Mouse (Mus musculus) heart, embryonic 16.5 days (tissue): ENCODE results near the gene Sel1l3. TPM values are rescaled to one million over a fixed set of nuclear protein-coding genes. Genes with fewer than 3 reads are reported as not detected.
A peak's percentile ranks its signal among the peaks of the same experiment; 100 is the strongest.

Experiments
- ATAC-seq: fragments of 200-750 bp; cut with Nextera tagmentation; replicated peaks from 2 replicates; pipeline ENCODE4 v1.8.0; 2017; ENCODE audit warnings: moderate number of reproducible peaks; ENCODE audit not compliant: insufficient read depth, low FRiP score; ENCODE audit errors: extremely low read depth
- H3K27ac ChIP-seq: fragments of 300-500 bp; sonication (generic); 2 replicates; pipeline ENCODE4 v1.5.1; 2014; ENCODE audit warnings: mild to moderate bottlenecking, low read length, control low read depth, moderate library complexity
- H3K27me3 ChIP-seq: fragments of 300-500 bp; sonication (generic); 2 replicates; pipeline ENCODE4 v1.6.1; 2014; ENCODE audit warnings: low read length, mixed read lengths; ENCODE audit not compliant: control insufficient read depth, insufficient read depth
- H3K36me3 ChIP-seq: fragments of 300-500 bp; sonication (generic); 2 replicates; pipeline ENCODE4 v1.6.1; 2014; ENCODE audit not compliant: control insufficient read depth, insufficient read depth
- H3K4me1 ChIP-seq: fragments of 300-500 bp; sonication (generic); 2 replicates; pipeline ENCODE4 v1.6.1; 2014; ENCODE audit warnings: low read length, mixed read lengths; ENCODE audit not compliant: control insufficient read depth, insufficient read depth
- H3K4me2 ChIP-seq: fragments of 300-500 bp; sonication (generic); 2 replicates; pipeline ENCODE4 v1.6.1; 2014; ENCODE audit warnings: low read depth, mild to moderate bottlenecking, control low read depth, low read length
- H3K4me3 ChIP-seq: fragments of 300-500 bp; sonication (generic); 2 replicates; pipeline ENCODE4 v1.5.1; 2014; ENCODE audit warnings: mild to moderate bottlenecking, control low read depth, low read length
- H3K9ac ChIP-seq: fragments of 300-500 bp; sonication (generic); 2 replicates; pipeline ENCODE4 v1.6.1; 2014; ENCODE audit warnings: low read length, control low read depth
- H3K9me3 ChIP-seq: fragments of 300-500 bp; sonication (generic); replicated peaks from 2 replicates; pipeline ENCODE4 v1.6.1; 2016; ENCODE audit warnings: low read length; ENCODE audit not compliant: control insufficient read depth
- WGBS: fragments of 180-500 bp; shearing (Covaris S2); extraction: QIAGEN DNeasy Blood & Tissue Kit; methylation state at CpG from one replicate; pipeline ENCODE4 v1.1.7; 2014; 5-methylcytosine and 5-hydroxymethylcytosine counted together
- polyA plus RNA-seq: library from polyadenylated mRNA; unstranded; fragments of >200 nt; fragmentation: Nextera tagmentation; extraction: Ambion mirVana; gene quantifications from 2 replicates; pipeline ENCODE4 v1.2.1, GENCODE M21; 2015

Gene Sel1l3
- polyA plus RNA-seq, 1 experiment from 2014 or later, result 0.91 TPM

DNA sequence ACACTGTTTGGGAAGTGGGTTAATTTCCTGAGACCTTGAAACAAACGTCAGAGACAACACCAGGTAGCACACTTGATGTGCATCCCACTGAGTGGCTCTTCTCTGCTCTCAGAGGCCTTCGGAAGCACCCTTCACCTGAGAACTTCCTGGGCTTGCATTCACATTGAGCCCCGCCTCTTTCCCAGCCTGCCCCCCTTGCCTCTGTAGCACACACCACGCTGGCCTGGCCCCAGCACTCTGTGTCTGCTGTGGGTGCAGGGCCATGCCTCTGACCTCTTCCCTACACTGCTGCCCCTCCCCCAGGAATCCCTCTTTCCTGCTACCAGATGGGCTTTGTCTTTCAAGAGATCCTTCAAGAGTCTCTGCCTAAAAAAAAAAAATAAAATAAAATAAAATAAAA, 21.8 kb upstream of the Sel1l3 start:
- Histone ChIP-seq H3K4me1 (peaks cover 10% of the 10 kb centered on the region), H3K4me3 (no peak overlapping the region), H3K9ac (no peak overlapping the region), H3K27me3 (no peaks in the 10 kb centered on the region), H3K4me2 (no peak overlapping the region), H3K27ac (no peak overlapping the region), H3K36me3 (no peaks in the 10 kb centered on the region), H3K9me3 (no peaks in the 10 kb centered on the region)
- ATAC-seq, result no peak
- 10% methylated on average over 4 of the region's 4 CpGs for WGBS

- no peaks in the 10 kb centered on the region for H3K27me3 ChIP-seq
- H3K9me3 ChIP-seq, result no peaks in the 10 kb centered on the region
- no peaks in the 10 kb centered on the region for H3K36me3 ChIP-seq
- H3K9ac ChIP-seq, result no peak overlapping the region
- H3K4me2 ChIP-seq, result no peak overlapping the region
- WGBS, result 62% methylated on average over 4 of the region's 4 CpGs
- H3K4me3 ChIP-seq, result no peak overlapping the region
- H3K27ac ChIP-seq, result no peak overlapping the region
- ATAC-seq, result no peak
- H3K4me1 ChIP-seq, result peaks cover 3% of the 10 kb centered on the region
Measured at GRCm38 (mm10) chr5:53230560-53230959, 16.8 kb upstream of the Sel1l3 start.

GRCm38 (mm10) chr5:53225434-53225833, 11.7 kb upstream of the Sel1l3 start:
- Histone ChIP-seq H3K36me3 (no peaks in the 10 kb centered on the region), H3K9ac (no peak overlapping the region), H3K27ac (no peak overlapping the region), H3K4me3 (no peak overlapping the region), H3K4me2 (no peak overlapping the region), H3K4me1 (no peaks in the 10 kb centered on the region), H3K27me3 (no peaks in the 10 kb centered on the region), H3K9me3 (no peaks in the 10 kb centered on the region)
- ATAC-seq, result no peak
- 84% methylated on average over 13 of the region's 13 CpGs for WGBS

DNA sequence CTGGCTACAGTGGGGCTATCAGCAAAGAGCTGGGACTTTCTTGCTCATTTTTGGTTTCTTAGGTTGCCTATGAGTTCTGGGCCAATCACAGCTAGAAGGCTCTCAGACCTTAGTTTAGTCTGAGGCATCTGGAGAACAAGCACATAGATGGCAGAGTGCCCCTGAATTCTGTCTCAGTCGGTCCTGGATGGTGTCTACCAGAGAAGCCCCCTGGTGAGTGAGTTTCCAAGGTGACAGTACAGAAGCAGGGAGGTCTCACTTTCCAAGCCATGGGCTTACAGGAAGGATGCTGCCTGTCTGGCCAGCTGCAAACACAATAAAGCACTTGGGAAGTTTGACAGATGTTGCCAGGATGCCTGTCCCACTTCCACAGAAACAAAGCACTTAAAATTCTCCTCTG, 1.1 kb upstream of the Sel1l3 start:
- peaks cover 17% of the 10 kb centered on the region for H3K4me1 ChIP-seq

GRCm38 (mm10) chr5:53214362-53214761, 635 bp upstream of the Sel1l3 start:
- Histone ChIP-seq H3K9me3 (no peaks in the 10 kb centered on the region), H3K27ac (no peak overlapping the region), H3K9ac (no peak overlapping the region), H3K4me1 (peaks cover 17% of the 10 kb centered on the region), H3K36me3 (no peaks in the 10 kb centered on the region), H3K4me3 (peak overlapping the region; percentile 70), H3K4me2 (peak overlapping the region; percentile 99), H3K27me3 (peaks cover 26% of the 10 kb centered on the region)
- ATAC-seq, result no peak
- WGBS, result 18% methylated on average over 5 of the region's 5 CpGs

More for the DNA sequence above, 1.1 kb upstream of the Sel1l3 start:
- no peak overlapping the region for H3K27ac ChIP-seq
- no peaks in the 10 kb centered on the region for H3K36me3 ChIP-seq
- H3K9ac ChIP-seq, result no peak overlapping the region
- WGBS, result 0% methylated on average over 1 of the region's 1 CpGs
- no peak for ATAC-seq
- no peak overlapping the region for H3K4me2 ChIP-seq
- no peak overlapping the region for H3K4me3 ChIP-seq
- H3K9me3 ChIP-seq, result no peaks in the 10 kb centered on the region
- peaks cover 26% of the 10 kb centered on the region for H3K27me3 ChIP-seq

GRCm38 (mm10) chr5:53212782-53213710, 681 bp downstream of the Sel1l3 start:
- H3K4me2 ChIP-seq, result peak overlapping the region; percentile 99
- peak overlapping the region; percentile 72 for H3K9ac ChIP-seq
- no peak overlapping the region for H3K27ac ChIP-seq
- H3K4me3 ChIP-seq, result peak overlapping the region; percentile 70
- H3K9me3 ChIP-seq, result no peaks in the 10 kb centered on the region
- ATAC-seq, result 0 out of 2 replicates have a peak, but pooled peaks have one; percentile 12
- H3K4me1 ChIP-seq, result peaks cover 12% of the 10 kb centered on the region
- under 1% methylated on average over 31 of the region's 99 CpGs for WGBS
- peaks cover 26% of the 10 kb centered on the region for H3K27me3 ChIP-seq
- H3K36me3 ChIP-seq, result no peaks in the 10 kb centered on the region

GRCm38 (mm10) chr5:53212087-53212781, 1.5 kb downstream of the Sel1l3 start:
- Histone ChIP-seq H3K27ac (no peak overlapping the region), H3K9me3 (no peaks in the 10 kb centered on the region), H3K9ac (peak overlapping the region; percentile 72), H3K4me1 (peaks cover 10% of the 10 kb centered on the region), H3K4me2 (peak overlapping the region; percentile 99), H3K27me3 (peaks cover 26% of the 10 kb centered on the region), H3K4me3 (peak overlapping the region; percentile 70), H3K36me3 (no peaks in the 10 kb centered on the region)
- 21% methylated on average over 20 of the region's 20 CpGs for WGBS
- no peak for ATAC-seq

GRCm38 (mm10) chr5:53211241-53211640, 2.5 kb downstream of the Sel1l3 start:
- H3K36me3 ChIP-seq, result no peaks in the 10 kb centered on the region
- no peak overlapping the region for H3K27ac ChIP-seq
- ATAC-seq, result no peak
- no peaks in the 10 kb centered on the region for H3K9me3 ChIP-seq
- 56% methylated on average over 6 of the region's 6 CpGs for WGBS
- H3K4me1 ChIP-seq, result peaks cover 10% of the 10 kb centered on the region
- no peak overlapping the region for H3K9ac ChIP-seq
- H3K27me3 ChIP-seq, result peaks cover 26% of the 10 kb centered on the region
- no peak overlapping the region for H3K4me2 ChIP-seq
- no peak overlapping the region for H3K4me3 ChIP-seq

DNA sequence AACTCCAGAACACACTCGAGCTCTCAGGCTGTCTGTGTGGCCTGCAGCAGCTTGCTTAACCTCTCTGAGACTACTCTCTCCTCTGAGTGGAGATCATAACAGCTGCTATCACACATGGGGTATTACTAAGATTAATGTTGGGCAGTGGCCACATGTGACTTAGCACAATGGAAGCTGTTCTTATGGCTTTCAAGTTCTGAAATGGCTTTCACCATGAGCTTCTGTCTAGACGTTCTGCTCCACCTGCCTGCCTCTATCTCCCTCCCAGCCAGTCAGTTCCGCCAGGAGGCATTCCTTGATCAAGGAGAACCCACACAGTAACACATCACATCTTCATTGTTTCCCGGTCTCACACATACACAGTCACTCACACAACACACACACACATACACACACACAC, 3.2 kb downstream of the Sel1l3 start:
- Histone ChIP-seq H3K27me3 (peaks cover 26% of the 10 kb centered on the region), H3K4me1 (peaks cover 10% of the 10 kb centered on the region), H3K36me3 (no peaks in the 10 kb centered on the region), H3K9ac (no peak overlapping the region), H3K4me3 (no peak overlapping the region), H3K9me3 (no peaks in the 10 kb centered on the region), H3K27ac (no peak overlapping the region), H3K4me2 (no peak overlapping the region)
- WGBS, result 66% methylated on average over 4 of the region's 4 CpGs
- ATAC-seq, result no peak
